Mouse (Mus musculus): ENCODE measurements around the gene Ttc39b. TPM values are rescaled to one million over a fixed set of nuclear protein-coding genes. Genes with fewer than 3 reads are reported as not detected.

Gene Ttc39b
- 28.2 TPM for polyA plus RNA-seq (2015; fragmentation: Illumina TruSeq; extraction: RNeasy Lipid Tissue Mini Kit (QIAGEN cat#74804); ENCODE audit: insufficient read depth, low replicate concordance)

GRCm38 (mm10) chr4:83323910-83324684 is at the start of gene Ttc39b:
Gene Ttc39b, minus strand, starts transcription at chr4:83324255.

Other genes with a start within 250 kb of the Ttc39b start
- gene Snapc3, start 93.5 kb upstream of the Ttc39b start, polyA plus RNA-seq (2015; fragmentation: Illumina TruSeq; extraction: RNeasy Lipid Tissue Mini Kit (QIAGEN cat#74804); ENCODE audit: insufficient read depth, low replicate concordance), result 48.9 TPM
- gene Psip1, start 162.2 kb upstream of the Ttc39b start, polyA plus RNA-seq (2015; fragmentation: Illumina TruSeq; extraction: RNeasy Lipid Tissue Mini Kit (QIAGEN cat#74804); ENCODE audit: insufficient read depth, low replicate concordance), result 138 TPM
- 11.3 TPM for gene Ccdc171, start 201.3 kb upstream of the Ttc39b start, polyA plus RNA-seq (2015; fragmentation: Illumina TruSeq; extraction: RNeasy Lipid Tissue Mini Kit (QIAGEN cat#74804); ENCODE audit: insufficient read depth, low replicate concordance)